Mouse (Mus musculus) heart, embryonic 12.5 days (tissue): ENCODE results near the gene Polr1d. TPM values are rescaled to one million over a fixed set of nuclear protein-coding genes. Genes with fewer than 3 reads are reported as not detected.
A peak's percentile ranks its signal among the peaks of the same experiment; 100 is the strongest.

Source experiments
- ATAC-seq: fragments of 200-750 bp; cut with Nextera tagmentation; 2 replicates; pipeline ENCODE4 v1.8.0; 2017; ENCODE audit warnings: moderate TSS enrichment, moderate library complexity; ENCODE audit not compliant: insufficient number of reproducible peaks, low FRiP score
- H3K27ac ChIP-seq: fragments of 300-500 bp; sonication (generic); 2 replicates; pipeline ENCODE4 v1.5.1; 2016; ENCODE audit warnings: mild to moderate bottlenecking, moderate library complexity; ENCODE audit not compliant: poor library complexity, severe bottlenecking
- H3K27me3 ChIP-seq: fragments of 300-500 bp; sonication (generic); replicated peaks from 2 replicates; pipeline ENCODE4 v1.6.1; 2016; ENCODE audit warnings: mild to moderate bottlenecking, moderate library complexity
- H3K36me3 ChIP-seq: fragments of 300-500 bp; sonication (generic); 2 replicates; pipeline ENCODE4 v1.6.1; 2016; ENCODE audit warnings: mild to moderate bottlenecking, moderate library complexity
- H3K4me1 ChIP-seq: fragments of 300-500 bp; sonication (generic); replicated peaks from 2 replicates; pipeline ENCODE4 v1.6.1; 2016; ENCODE audit warnings: mild to moderate bottlenecking
- H3K4me2 ChIP-seq: fragments of 300-500 bp; sonication (generic); 2 replicates; pipeline ENCODE4 v1.6.1; 2016; ENCODE audit warnings: mild to moderate bottlenecking, moderate library complexity
- H3K4me3 ChIP-seq: fragments of 300-500 bp; sonication (generic); 2 replicates; pipeline ENCODE4 v1.5.1; 2016; ENCODE audit warnings: mild to moderate bottlenecking
- H3K9ac ChIP-seq: fragments of 300-500 bp; sonication (generic); 2 replicates; pipeline ENCODE4 v1.6.1; 2016; ENCODE audit warnings: mild to moderate bottlenecking, moderate library complexity
- H3K9me3 ChIP-seq: fragments of 300-500 bp; sonication (generic); replicated peaks from 2 replicates; pipeline ENCODE4 v1.6.1; 2016; ENCODE audit warnings: mild to moderate bottlenecking, moderate library complexity
- WGBS: fragments of 180-500 bp; shearing (Covaris S2); methylation state at CpG from one replicate; pipeline ENCODE4 v1.1.7; 2016; 5-methylcytosine and 5-hydroxymethylcytosine counted together
- polyA plus RNA-seq: library from polyadenylated mRNA; unstranded; fragments of >200 nt; fragmentation: Nextera tagmentation; extraction: Ambion mirVana; gene quantifications from 2 replicates; pipeline ENCODE4 v1.2.1, GENCODE M21; 2016

Gene Polr1d
- 91.3 and 94.0 TPM in 2 replicates for polyA plus RNA-seq

- peak within 1 kb of the TSS; percentile 97 for H3K27ac ChIP-seq
- H3K4me2 ChIP-seq: peak within 1 kb of the TSS; percentile 78
- WGBS: 0% methylated on average over 17 of the region's 17 CpGs
Observed at GRCm38 (mm10) chr5:147076799-147077165, at the start of gene Polr1d. Gene Polr1d, plus strand, starts transcription at chr5:147077050.

DNA sequence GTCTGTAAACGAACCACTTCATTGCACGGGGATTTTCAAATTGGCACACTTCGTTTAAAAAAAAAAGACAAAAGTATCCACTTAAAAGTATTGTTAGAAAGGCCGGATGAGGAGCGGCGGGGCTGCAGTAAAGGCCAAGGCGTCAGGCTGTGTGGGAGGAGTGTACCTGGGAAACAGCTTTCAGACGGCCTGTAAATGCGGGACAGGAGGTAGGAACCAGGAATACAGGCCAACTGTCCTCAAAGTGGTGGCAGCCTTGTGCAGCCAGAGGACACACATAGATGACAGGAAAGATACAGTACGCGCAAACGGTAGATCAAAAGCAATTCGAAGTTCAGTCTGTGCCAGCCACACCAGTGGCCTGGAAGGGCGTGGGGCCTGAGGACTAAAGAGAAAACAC is 45.6 kb upstream of the Polr1d start:
- no peak for ATAC-seq
- no peaks in the 10 kb centered on the region for H3K9me3 ChIP-seq
- H3K36me3 ChIP-seq: peaks cover 68% of the 10 kb centered on the region
- no peaks in the 10 kb centered on the region for H3K27me3 ChIP-seq
- no peak overlapping the region for H3K4me2 ChIP-seq
- WGBS: 90% methylated on average over 14 of the region's 14 CpGs
- no peak overlapping the region for H3K9ac ChIP-seq
- no peak overlapping the region for H3K27ac ChIP-seq
- no peak overlapping the region for H3K4me3 ChIP-seq
- H3K4me1 ChIP-seq: peaks cover 4% of the 10 kb centered on the region

More at GRCm38 (mm10) chr5:147076799-147077165, at the start of gene Polr1d:
- Histone ChIP-seq H3K27me3 (no peaks in the 10 kb centered on the region), H3K4me1 (peaks cover 45% of the 10 kb centered on the region), H3K9ac (peak within 1 kb of the TSS; percentile 89), H3K36me3 (peaks cover 10% of the 10 kb centered on the region; the same call in 1 of the 2 replicates), H3K4me3 (peak within 1 kb of the TSS; percentile 97), H3K9me3 (no peaks in the 10 kb centered on the region)
- ATAC-seq: peak; percentile 44

DNA sequence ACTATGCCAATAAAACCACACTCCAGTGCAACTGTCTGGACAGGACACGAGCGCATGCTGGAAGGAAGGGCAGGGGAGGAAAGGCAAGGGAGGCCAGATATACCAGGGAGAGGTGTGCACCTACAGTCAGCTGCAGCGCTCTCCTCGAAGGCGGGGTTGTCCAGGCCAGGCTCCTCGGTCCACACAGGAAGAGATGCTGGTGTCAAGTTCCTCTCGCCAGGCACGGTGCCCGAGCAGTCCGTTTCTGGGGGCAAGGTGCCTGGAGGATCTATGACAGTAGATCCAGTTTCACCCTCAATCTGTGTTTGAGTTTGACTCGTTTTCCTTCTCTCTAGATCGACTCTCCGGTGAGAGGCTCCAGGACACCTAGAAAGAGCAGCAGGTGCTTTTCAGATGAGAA is 43.7 kb upstream of the Polr1d start:
- Histone ChIP-seq H3K27ac (no peak overlapping the region), H3K36me3 (peaks cover 49% of the 10 kb centered on the region), H3K27me3 (no peaks in the 10 kb centered on the region), H3K9me3 (no peaks in the 10 kb centered on the region), H3K4me2 (no peak overlapping the region), H3K4me3 (no peak overlapping the region), H3K4me1 (peaks cover 21% of the 10 kb centered on the region), H3K9ac (no peak overlapping the region)
- WGBS: 91% methylated on average over 13 of the region's 13 CpGs
- no peak for ATAC-seq

DNA sequence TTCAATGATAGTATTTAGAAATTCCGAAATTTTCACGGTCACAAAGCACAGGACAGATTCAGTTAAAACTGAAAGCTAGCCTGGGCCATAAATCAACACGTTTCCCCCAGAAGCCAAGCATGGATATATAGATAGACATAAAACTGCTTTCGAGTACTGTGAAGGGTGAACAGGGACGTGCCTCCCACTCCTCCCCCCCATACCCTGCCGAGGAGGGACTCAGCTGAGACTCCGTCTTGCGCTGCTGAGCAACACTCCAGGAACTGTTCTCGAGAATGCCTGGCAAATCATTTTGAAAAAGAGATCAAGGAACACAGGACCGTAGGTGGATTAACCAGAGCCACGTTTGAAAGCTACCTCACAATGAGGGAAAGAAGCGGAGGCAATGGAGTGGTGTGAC is 42.6 kb upstream of the Polr1d start:
- no peak for ATAC-seq
- Histone ChIP-seq H3K27me3 (no peaks in the 10 kb centered on the region), H3K27ac (no peak overlapping the region), H3K9me3 (no peaks in the 10 kb centered on the region), H3K4me3 (no peak overlapping the region), H3K4me1 (peaks cover 26% of the 10 kb centered on the region), H3K4me2 (no peak overlapping the region), H3K36me3 (peaks cover 38% of the 10 kb centered on the region), H3K9ac (no peak overlapping the region)
- WGBS: 81% methylated on average over 12 of the region's 12 CpGs

GRCm38 (mm10) chr5:147035301-147035700 is 41.5 kb upstream of the Polr1d start:
- peaks cover 41% of the 10 kb centered on the region for H3K36me3 ChIP-seq
- no peaks in the 10 kb centered on the region for H3K9me3 ChIP-seq
- WGBS: 76% methylated on average over 6 of the region's 6 CpGs
- no peak overlapping the region for H3K9ac ChIP-seq
- H3K4me2 ChIP-seq: no peak overlapping the region
- H3K4me3 ChIP-seq: no peak overlapping the region
- peaks cover 29% of the 10 kb centered on the region for H3K4me1 ChIP-seq
- ATAC-seq: no peak
- H3K27ac ChIP-seq: no peak overlapping the region
- H3K27me3 ChIP-seq: no peaks in the 10 kb centered on the region

GRCm38 (mm10) chr5:147036028-147036427 is 40.8 kb upstream of the Polr1d start:
- 47% methylated on average over 10 of the region's 10 CpGs for WGBS
- ATAC-seq: peak; percentile 31; the same call in 1 of the 2 replicates
- Histone ChIP-seq H3K9me3 (no peaks in the 10 kb centered on the region), H3K4me2 (no peak overlapping the region), H3K27ac (no peak overlapping the region), H3K4me1 (peaks cover 32% of the 10 kb centered on the region), H3K36me3 (peaks cover 43% of the 10 kb centered on the region), H3K9ac (no peak overlapping the region), H3K27me3 (no peaks in the 10 kb centered on the region), H3K4me3 (no peak overlapping the region)

DNA sequence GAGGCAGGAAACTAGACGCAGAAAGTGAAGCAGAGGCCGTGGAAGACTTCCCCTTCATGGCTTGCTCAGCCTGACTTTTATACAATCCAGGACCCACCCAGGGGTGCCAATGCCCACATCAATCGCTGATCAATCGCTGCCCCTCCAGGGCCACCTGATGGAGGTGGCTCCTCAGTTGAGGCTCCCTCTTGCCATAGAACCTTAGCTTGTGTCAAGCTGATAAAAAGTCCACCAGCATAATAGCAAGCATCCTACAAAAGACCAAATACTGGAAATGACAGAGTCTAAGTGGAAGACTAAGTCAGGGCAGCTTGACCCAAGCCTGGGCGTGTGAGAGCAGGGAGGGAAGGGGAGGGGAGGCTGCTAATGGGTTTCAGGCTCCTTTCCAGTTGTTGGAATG is 40.2 kb upstream of the Polr1d start:
- 79% methylated on average over 5 of the region's 5 CpGs for WGBS
- Histone ChIP-seq H3K36me3 (peaks cover 43% of the 10 kb centered on the region), H3K9me3 (no peaks in the 10 kb centered on the region), H3K4me3 (no peak overlapping the region), H3K27me3 (no peaks in the 10 kb centered on the region), H3K4me1 (peaks cover 32% of the 10 kb centered on the region), H3K27ac (no peak overlapping the region), H3K4me2 (no peak overlapping the region), H3K9ac (no peak overlapping the region)
- ATAC-seq: no peak

- no peaks in the 10 kb centered on the region for H3K27me3 ChIP-seq
- no peak overlapping the region for H3K4me3 ChIP-seq
- no peak for ATAC-seq
- peaks cover 39% of the 10 kb centered on the region for H3K36me3 ChIP-seq
- H3K9ac ChIP-seq: no peak overlapping the region
- H3K27ac ChIP-seq: no peak overlapping the region
- H3K4me1 ChIP-seq: peaks cover 32% of the 10 kb centered on the region
- no peaks in the 10 kb centered on the region for H3K9me3 ChIP-seq
- H3K4me2 ChIP-seq: no peak overlapping the region
- WGBS: 53% methylated on average over 3 of the region's 3 CpGs
Observed at GRCm38 (mm10) chr5:147037601-147038000, 39.2 kb upstream of the Polr1d start.

GRCm38 (mm10) chr5:147039394-147039793 is 37.5 kb upstream of the Polr1d start:
- Histone ChIP-seq H3K9ac (no peak overlapping the region), H3K27ac (no peak overlapping the region), H3K4me1 (peaks cover 32% of the 10 kb centered on the region), H3K36me3 (peaks cover 28% of the 10 kb centered on the region), H3K4me3 (no peak overlapping the region), H3K9me3 (no peaks in the 10 kb centered on the region), H3K27me3 (no peaks in the 10 kb centered on the region), H3K4me2 (no peak overlapping the region)
- ATAC-seq: no peak
- WGBS: 85% methylated on average over 5 of the region's 5 CpGs

DNA sequence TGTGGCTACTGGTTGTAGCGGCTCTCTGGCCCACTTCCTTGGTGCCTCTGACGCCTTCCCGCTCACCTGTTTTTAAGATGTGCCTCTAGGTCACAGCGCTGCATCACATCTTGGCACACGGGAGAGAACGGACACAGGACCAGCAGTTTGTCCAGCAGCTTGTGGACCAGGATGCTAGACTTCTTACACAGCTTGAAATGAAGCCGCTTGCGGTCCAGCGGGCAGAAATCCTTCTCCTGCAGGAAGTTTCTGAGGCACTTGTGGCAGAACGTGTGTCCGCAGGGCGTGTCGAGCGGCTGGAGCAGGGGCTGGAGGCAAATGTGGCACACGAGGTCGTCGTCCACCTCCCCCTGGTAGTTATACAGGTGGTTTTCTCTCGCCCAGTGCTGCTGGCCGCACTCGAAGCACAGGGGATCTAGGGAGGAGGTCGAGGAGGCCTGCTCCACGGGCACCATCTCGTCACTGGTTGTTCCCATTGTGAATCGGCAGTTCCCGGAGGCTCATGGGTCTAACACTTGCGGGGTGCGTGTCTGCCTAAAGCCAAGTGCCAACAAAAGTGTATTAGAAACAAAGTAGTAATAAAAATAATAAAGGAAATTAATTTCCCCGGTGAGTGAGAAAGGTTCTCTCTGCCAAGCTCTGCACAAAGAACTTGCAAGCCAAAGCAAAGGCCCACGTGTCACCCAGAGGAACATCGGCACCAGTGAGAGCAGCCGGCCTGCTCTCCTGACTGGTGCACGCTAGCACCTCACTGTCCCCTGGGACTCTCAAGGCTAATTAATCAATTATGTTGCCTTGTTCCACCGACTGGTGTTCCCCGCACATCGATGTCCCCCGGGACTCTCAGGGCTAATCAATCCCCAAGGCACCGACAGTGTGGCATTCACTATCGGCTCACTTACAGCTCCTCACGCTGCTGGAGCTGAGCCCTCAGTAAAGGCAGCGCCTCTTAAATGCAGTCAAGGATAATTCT is 34.6 kb upstream of the Polr1d start:
- Histone ChIP-seq H3K9ac (no peak overlapping the region), H3K4me3 (no peak overlapping the region), H3K36me3 (peaks cover 28% of the 10 kb centered on the region), H3K27me3 (no peaks in the 10 kb centered on the region), H3K27ac (no peak overlapping the region), H3K9me3 (no peaks in the 10 kb centered on the region), H3K4me2 (no peak overlapping the region), H3K4me1 (peaks cover 36% of the 10 kb centered on the region)
- ATAC-seq: no peak
- WGBS: 82% methylated on average over 40 of the region's 40 CpGs

- peaks cover 27% of the 10 kb centered on the region for H3K4me1 ChIP-seq
- H3K9me3 ChIP-seq: no peaks in the 10 kb centered on the region
- WGBS: 76% methylated on average over 15 of the region's 15 CpGs
- ATAC-seq: no peak
- H3K9ac ChIP-seq: no peak overlapping the region
- no peak overlapping the region for H3K4me2 ChIP-seq
- no peak overlapping the region for H3K4me3 ChIP-seq
- no peak overlapping the region for H3K27ac ChIP-seq
- H3K27me3 ChIP-seq: no peaks in the 10 kb centered on the region
- H3K36me3 ChIP-seq: peaks cover 28% of the 10 kb centered on the region
Observed at GRCm38 (mm10) chr5:147043240-147043844, 33.5 kb upstream of the Polr1d start.
